Mouse (Mus musculus) hindbrain, embryonic 11.5 days (tissue): Measurements from ENCODE around the gene Olfr190. TPM values are rescaled to one million over a fixed set of nuclear protein-coding genes. Genes with fewer than 3 reads are reported as not detected.
"Not testable (repeated sequence)": the region's sequence is repeated elsewhere in the genome, so short reads cannot be mapped to it uniquely, and the experiment has no call there.

Experiments
- ATAC-seq: fragments of 200-750 bp; cut with Nextera tagmentation; 2 replicates; pipeline ENCODE4 v1.8.0; 2017; ENCODE audit warnings: mild to moderate bottlenecking, moderate TSS enrichment, moderate library complexity; ENCODE audit not compliant: low FRiP score
- DNase-seq: peaks from one replicate; pipeline ENCODE4 v3.0.0-alpha.2; 2015; ENCODE audit warnings: low spot score
- H3K27ac ChIP-seq: fragments of 300-500 bp; sonication (generic); 2 replicates; pipeline ENCODE4 v1.5.1; 2014; ENCODE audit warnings: mild to moderate bottlenecking, low read depth, low read length
- H3K27me3 ChIP-seq: fragments of 300-500 bp; sonication (generic); 2 replicates; pipeline ENCODE4 v1.6.1; 2014; ENCODE audit warnings: mild to moderate bottlenecking, low read length, moderate library complexity, mixed read lengths; ENCODE audit not compliant: control insufficient read depth, insufficient read depth
- H3K36me3 ChIP-seq: fragments of 300-500 bp; sonication (generic); 2 replicates; pipeline ENCODE4 v1.6.1; 2014; ENCODE audit warnings: mild to moderate bottlenecking, low read length, moderate library complexity, mixed read lengths; ENCODE audit not compliant: control insufficient read depth, insufficient read depth
- H3K4me1 ChIP-seq: fragments of 300-500 bp; sonication (generic); replicated peaks from 2 replicates; pipeline ENCODE4 v1.6.1; 2014; ENCODE audit warnings: low read length, mixed read lengths; ENCODE audit not compliant: control insufficient read depth, insufficient read depth
- H3K4me2 ChIP-seq: fragments of 300-500 bp; sonication (generic); replicated peaks from 2 replicates; pipeline ENCODE4 v1.6.1; 2014; ENCODE audit warnings: mild to moderate bottlenecking, low read depth, low read length
- H3K4me3 ChIP-seq: fragments of 300-500 bp; sonication (generic); 2 replicates; pipeline ENCODE4 v1.5.1; 2014; ENCODE audit warnings: low read depth, low read length
- H3K9ac ChIP-seq: fragments of 300-500 bp; sonication (generic); 2 replicates; pipeline ENCODE4 v1.6.1; 2014; ENCODE audit warnings: low read depth, low read length
- H3K9me3 ChIP-seq: fragments of 300-500 bp; sonication (generic); 2 replicates; pipeline ENCODE4 v1.6.1; 2016; ENCODE audit warnings: low read length; ENCODE audit not compliant: control insufficient read depth
- WGBS: fragments of 180-500 bp; shearing (Covaris S2); extraction: QIAGEN DNeasy Blood & Tissue Kit; methylation state at CpG from one replicate; pipeline ENCODE4 v1.1.7; 2014; 5-methylcytosine and 5-hydroxymethylcytosine counted together
- polyA plus RNA-seq: library from polyadenylated mRNA; unstranded; fragments of >200 nt; fragmentation: Nextera tagmentation; extraction: Ambion mirVana; gene quantifications from 2 replicates; pipeline ENCODE4 v1.2.1, GENCODE M21; 2014

Olfr190 gene
- polyA plus RNA-seq, result not detected in 2 replicates

DNA sequence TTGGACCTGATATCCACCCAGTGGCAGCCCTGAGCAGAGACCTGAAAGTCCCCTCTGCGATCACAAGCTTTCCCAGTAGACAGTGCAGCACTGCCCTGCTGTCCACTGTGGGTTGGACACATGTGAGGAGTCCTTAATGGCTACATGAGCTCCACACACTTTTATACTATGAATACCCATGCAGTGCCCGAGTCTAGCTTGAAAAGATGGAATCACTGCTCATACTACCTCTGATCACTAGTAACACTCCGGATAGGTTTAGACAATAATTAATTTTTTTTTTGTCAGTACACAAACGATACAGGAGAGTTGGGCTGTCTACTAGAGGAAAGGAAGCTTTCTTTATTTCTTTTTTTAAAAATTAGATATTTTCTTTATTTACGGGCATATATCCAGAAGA, at the start of gene Olfr190:
Gene Olfr190 (minus strand): TSS at position 101 of the 400 bp plus-strand sequence.
- Histone ChIP-seq H3K27ac (no peak within 1 kb of the TSS), H3K4me3 (no peak within 1 kb of the TSS), H3K36me3 (no peaks in the 10 kb centered on the region), H3K9ac (no peak within 1 kb of the TSS), H3K9me3 (no peaks in the 10 kb centered on the region), H3K27me3 (no peaks in the 10 kb centered on the region), H3K4me1 (no peaks in the 10 kb centered on the region), H3K4me2 (no peak within 1 kb of the TSS)
- DNase-seq (no peak), ATAC-seq (no peak)
- 87% methylated on average over 5 of the region's 5 CpGs for WGBS

DNA sequence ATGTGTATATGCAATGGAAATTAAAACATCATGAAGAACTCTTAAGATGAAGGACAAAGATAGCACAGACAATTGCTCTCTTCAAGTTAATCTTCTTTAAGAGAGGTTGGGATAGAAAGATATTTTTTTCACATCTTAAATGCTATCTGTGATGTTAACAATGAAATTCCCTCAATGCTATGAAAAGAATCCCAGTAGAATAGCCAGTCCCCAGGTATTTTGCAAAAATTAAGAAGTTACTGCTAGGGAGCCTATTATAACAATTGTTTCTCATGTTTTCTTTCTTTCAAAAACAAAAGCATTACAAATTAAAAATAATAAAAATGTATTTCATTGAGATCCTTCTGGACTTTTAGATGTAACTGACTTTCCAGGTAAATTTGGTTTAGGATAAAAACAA, 43.2 kb upstream of the Olfr190 start, which contains the start of gene Olfr194:
Gene Olfr194 (minus strand): TSS at position 101 of the 400 bp plus-strand sequence.
- Histone ChIP-seq H3K9ac (no peak within 1 kb of the TSS), H3K27me3 (no peaks in the 10 kb centered on the region), H3K27ac (no peak within 1 kb of the TSS), H3K4me1 (no peaks in the 10 kb centered on the region), H3K9me3 (no peaks in the 10 kb centered on the region), H3K4me3 (no peak within 1 kb of the TSS), H3K4me2 (no peak within 1 kb of the TSS), H3K36me3 (no peaks in the 10 kb centered on the region)
- DNase-seq, result no peak
- ATAC-seq, result no peak

DNA sequence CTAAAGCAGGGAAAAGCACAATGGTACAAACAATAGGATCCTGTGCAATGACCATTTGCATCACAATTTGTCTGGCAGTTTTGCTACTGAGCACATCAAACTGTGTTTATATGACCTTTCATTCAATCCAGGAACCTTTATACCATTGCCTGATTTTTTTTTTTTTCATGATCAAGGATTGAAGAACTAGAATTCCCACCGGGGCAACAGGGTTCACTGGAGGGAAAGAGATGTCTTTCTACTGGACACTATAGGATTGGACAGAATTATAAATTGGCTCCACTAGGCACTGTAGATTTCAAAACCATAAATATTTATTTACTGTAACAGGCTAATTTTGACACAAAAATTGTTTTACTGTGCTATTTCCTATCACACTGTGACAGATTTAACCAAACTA, 34.0 kb upstream of the Olfr190 start, which contains the start of gene Olfr193:
Gene Olfr193 (minus strand): TSS at position 101 of the 400 bp plus-strand sequence.
- DNase-seq, result no peak
- Histone ChIP-seq H3K4me2 (no peak within 1 kb of the TSS), H3K36me3 (no peaks in the 10 kb centered on the region), H3K9ac (no peak within 1 kb of the TSS), H3K27me3 (no peaks in the 10 kb centered on the region), H3K4me1 (no peaks in the 10 kb centered on the region), H3K27ac (no peak within 1 kb of the TSS), H3K9me3 (no peaks in the 10 kb centered on the region), H3K4me3 (no peak within 1 kb of the TSS)
- 80% methylated on average over 1 of the region's 1 CpGs for WGBS
- no peak for ATAC-seq

DNA sequence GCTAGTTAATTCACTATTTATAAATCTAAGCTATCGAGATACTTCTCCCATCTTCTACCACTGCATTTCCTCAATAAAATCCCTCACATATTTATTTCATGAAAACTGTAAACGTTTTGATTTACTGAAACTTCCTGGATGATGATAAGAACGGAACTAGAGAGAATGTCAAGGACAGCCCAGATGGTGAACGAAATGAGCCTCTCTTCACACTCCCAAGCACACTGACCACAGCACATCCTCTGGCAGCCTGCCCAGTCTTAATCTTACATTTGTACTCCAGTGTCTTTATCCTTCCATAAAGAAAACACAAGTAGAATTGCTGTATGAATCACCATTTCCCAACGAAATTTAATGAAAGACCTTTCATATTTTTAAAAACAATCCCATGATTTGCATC, 30.7 kb upstream of the Olfr190 start:
- H3K27me3 ChIP-seq, result not testable (repeated sequence)
- 68% methylated on average over 5 of the region's 5 CpGs for WGBS

GRCm38 (mm10) chr16:59105312-59105711, 27.5 kb upstream of the Olfr190 start:
- WGBS, result 87% methylated on average over 2 of the region's 2 CpGs

More for the DNA sequence above, 30.7 kb upstream of the Olfr190 start:
- not testable (repeated sequence) for H3K27ac ChIP-seq, H3K9ac ChIP-seq, H3K36me3 ChIP-seq, H3K4me2 ChIP-seq, H3K4me1 ChIP-seq, H3K9me3 ChIP-seq, ATAC-seq, DNase-seq, H3K4me3 ChIP-seq

GRCm38 (mm10) chr16:59089722-59090121, 11.9 kb upstream of the Olfr190 start, which contains the start of gene Olfr191:
Gene Olfr191 (minus strand): TSS chr16:59089822.
- DNase-seq, H3K4me3 ChIP-seq, H3K4me2 ChIP-seq, H3K27me3 ChIP-seq, H3K9me3 ChIP-seq, H3K9ac ChIP-seq, H3K36me3 ChIP-seq, H3K27ac ChIP-seq, H3K4me1 ChIP-seq: not testable (repeated sequence)
- WGBS, result 40% methylated on average over 1 of the region's 1 CpGs
- ATAC-seq, result peak; percentile 49; the same call in 1 of the 2 replicates

More at GRCm38 (mm10) chr16:59105312-59105711, 27.5 kb upstream of the Olfr190 start:
- no peaks in the 10 kb centered on the region for H3K36me3 ChIP-seq
- no peaks in the 10 kb centered on the region for H3K4me1 ChIP-seq
- no peak overlapping the region for H3K4me2 ChIP-seq
- no peak overlapping the region for H3K4me3 ChIP-seq
- no peak overlapping the region for H3K9ac ChIP-seq
- H3K27ac ChIP-seq, result no peak overlapping the region
- ATAC-seq (no peak), DNase-seq (no peak)
- no peaks in the 10 kb centered on the region for H3K9me3 ChIP-seq
- no peaks in the 10 kb centered on the region for H3K27me3 ChIP-seq

DNA sequence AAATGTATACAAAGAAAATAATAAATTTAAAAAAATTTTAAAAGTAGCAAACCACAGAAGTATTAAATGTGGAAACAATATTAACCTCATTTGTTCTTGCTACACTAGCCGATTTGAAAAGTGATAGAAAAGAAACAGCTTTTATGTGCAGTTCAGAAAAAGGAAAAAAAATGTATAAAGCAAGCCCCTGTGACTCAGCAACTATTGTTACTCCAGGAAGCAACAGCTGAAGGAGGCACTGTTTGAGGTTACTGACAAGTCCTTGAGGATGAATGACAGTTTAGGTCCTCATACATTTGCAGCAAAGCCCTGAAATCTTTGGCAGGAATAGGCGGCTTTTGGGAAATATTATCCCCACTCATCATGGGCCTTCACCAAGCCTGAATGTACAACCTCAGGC, 3.3 kb upstream of the Olfr190 start:
- not testable (repeated sequence) for H3K9ac ChIP-seq, H3K4me3 ChIP-seq, H3K27me3 ChIP-seq, H3K9me3 ChIP-seq, H3K4me1 ChIP-seq, H3K4me2 ChIP-seq, ATAC-seq, H3K36me3 ChIP-seq, H3K27ac ChIP-seq, DNase-seq
- 81% methylated on average over 2 of the region's 2 CpGs for WGBS

- Histone ChIP-seq H3K27me3 (no peaks in the 10 kb centered on the region), H3K27ac (no peak overlapping the region), H3K4me3 (no peak overlapping the region), H3K9me3 (no peaks in the 10 kb centered on the region), H3K4me2 (no peak overlapping the region), H3K4me1 (no peaks in the 10 kb centered on the region), H3K36me3 (no peaks in the 10 kb centered on the region), H3K9ac (no peak overlapping the region)
- ATAC-seq (no peak), DNase-seq (no peak)
- WGBS, result 94% methylated on average over 1 of the region's 1 CpGs
These were observed 4.3 kb downstream of the Olfr190 start for GRCm38 (mm10) chr16:59073520-59073919.

- H3K4me1 ChIP-seq, result no peaks in the 10 kb centered on the region
- DNase-seq (no peak), ATAC-seq (no peak)
- H3K27me3 ChIP-seq, result no peaks in the 10 kb centered on the region
- H3K4me2 ChIP-seq, result no peak overlapping the region
- H3K27ac ChIP-seq, result no peak overlapping the region
- no peak overlapping the region for H3K4me3 ChIP-seq
- no peak overlapping the region for H3K9ac ChIP-seq
- H3K9me3 ChIP-seq, result no peaks in the 10 kb centered on the region
- H3K36me3 ChIP-seq, result no peaks in the 10 kb centered on the region
These were observed 6.0 kb downstream of the Olfr190 start for GRCm38 (mm10) chr16:59071755-59072154.
